Mouse (Mus musculus) lung, postnatal 0 days (tissue): ENCODE measurements around the gene Akirin1.

ENCODE experiments used
- CTCF ChIP-seq: IDR thresholded peaks from 2 replicates; pipeline ENCODE4 v1.5.1; 2016; ENCODE audit warnings: antibody characterized with exemption, mild to moderate bottlenecking
- EP300 ChIP-seq: IDR thresholded peaks from 2 replicates; pipeline ENCODE4 v1.6.1; 2016; ENCODE audit warnings: antibody characterized with exemption, mild to moderate bottlenecking, control low read depth

- TF ChIP-seq CTCF, result no peak
- no peak for TF ChIP-seq EP300
These were observed 37.2 kb upstream of the Akirin1 start, which contains the start of gene Rhbdl2 for GRCm38 (mm10) chr4:123787191-123787985.
